Mouse (Mus musculus) T-helper 2 cell (primary cell): ENCODE measurements around the gene Zdhhc7.

ENCODE experiments used
- in situ Hi-C: fragments of 300-600 bp; cut with MboI, MseI; formaldehyde crosslinking; loops from one replicate; pipeline ENCODE4 v1.15.1; 2025; ENCODE audit warnings: high pct_unique_total_duplicates

The Zdhhc7 gene

GRCm38 (mm10) chr8:120101068-120101972, at the start of gene Zdhhc7:
Gene Zdhhc7, minus strand, starts transcription at chr8:120101482.
- in situ Hi-C loops: no loop called here

- in situ Hi-C loops: no loop called here
These were observed 48.7 kb upstream of the Zdhhc7 start for GRCm38 (mm10) chr8:120150028-120150427.

GRCm38 (mm10) chr8:120146051-120146450, 44.8 kb upstream of the Zdhhc7 start:
- in situ Hi-C loops: no loop called here

GRCm38 (mm10) chr8:120144652-120145301, 43.5 kb upstream of the Zdhhc7 start:
- in situ Hi-C loops: no loop called here

GRCm38 (mm10) chr8:120143911-120144651, 42.8 kb upstream of the Zdhhc7 start:
- in situ Hi-C loops: no loop called here

GRCm38 (mm10) chr8:120140769-120141168, 39.5 kb upstream of the Zdhhc7 start:
- in situ Hi-C loops: no loop called here

- in situ Hi-C loops: no loop called here
These were observed 37.7 kb upstream of the Zdhhc7 start for GRCm38 (mm10) chr8:120138958-120139357.

GRCm38 (mm10) chr8:120136618-120137017, 35.3 kb upstream of the Zdhhc7 start:
- in situ Hi-C loops: no loop called here

- in situ Hi-C loops: no loop called here
These were observed 34.4 kb upstream of the Zdhhc7 start for GRCm38 (mm10) chr8:120135687-120136086.

- in situ Hi-C loops: no loop called here
These were observed 31.9 kb upstream of the Zdhhc7 start for GRCm38 (mm10) chr8:120133169-120133568.

GRCm38 (mm10) chr8:120131158-120131557, 29.9 kb upstream of the Zdhhc7 start:
- in situ Hi-C loops: no loop called here

GRCm38 (mm10) chr8:120129547-120129946, 28.3 kb upstream of the Zdhhc7 start:
- in situ Hi-C loops: no loop called here

- in situ Hi-C loops: no loop called here
These were observed 25.3 kb upstream of the Zdhhc7 start for GRCm38 (mm10) chr8:120126357-120127161.

- in situ Hi-C loops: no loop called here
These were observed 23.6 kb upstream of the Zdhhc7 start for GRCm38 (mm10) chr8:120124836-120125389.

GRCm38 (mm10) chr8:120124261-120124660, 23.0 kb upstream of the Zdhhc7 start:
- in situ Hi-C loops: no loop called here

GRCm38 (mm10) chr8:120120951-120121350, 19.7 kb upstream of the Zdhhc7 start:
- in situ Hi-C loops: no loop called here

GRCm38 (mm10) chr8:120119931-120120330, 18.6 kb upstream of the Zdhhc7 start:
- in situ Hi-C loops: loop anchor here (10.0 kb wide), 2 partner anchors 565 to 1465 kb away; partner anchors contain the start of gene Mbtps1

GRCm38 (mm10) chr8:120119429-120119828, 18.1 kb upstream of the Zdhhc7 start:
- in situ Hi-C loops: loop anchor here (10.0 kb wide), 2 partner anchors 565 to 1465 kb away; partner anchors contain the start of gene Mbtps1

- in situ Hi-C loops: loop anchor here (10.0 kb wide), 2 partner anchors 564 to 1466 kb away; partner anchors contain the start of gene Mbtps1
These were observed 17.6 kb upstream of the Zdhhc7 start for GRCm38 (mm10) chr8:120118847-120119246.

- in situ Hi-C loops: loop anchor here (10.0 kb wide), 2 partner anchors 563 to 1467 kb away; partner anchors contain the start of gene Mbtps1
These were observed 16.9 kb upstream of the Zdhhc7 start for GRCm38 (mm10) chr8:120118162-120118561.
